Mouse (Mus musculus): ENCODE data around the gene Inpp1. TPM values are rescaled to one million over a fixed set of nuclear protein-coding genes. Genes with fewer than 3 reads are reported as not detected.

Gene Inpp1
- 39.8 TPM for polyA plus RNA-seq (2015; fragmentation: Illumina TruSeq; extraction: RNeasy Lipid Tissue Mini Kit (QIAGEN cat#74804); ENCODE audit: low read depth, low replicate concordance)

GRCm38 (mm10) chr1:52816910-52817812 is at the start of gene Inpp1:
Gene Inpp1, minus strand, starts transcription at chr1:52817688.

GRCm38 (mm10) chr1:52844782-52845665 is 27.5 kb upstream of the Inpp1 start, which contains the start of gene Hibch:
Gene Hibch, plus strand, starts transcription at chr1:52844929.

Other genes starting within 250 kb of the Inpp1 start
- gene Nemp2, start 187.0 kb downstream of the Inpp1 start, polyA plus RNA-seq (2015; fragmentation: Illumina TruSeq; extraction: RNeasy Lipid Tissue Mini Kit (QIAGEN cat#74804); ENCODE audit: low read depth, low replicate concordance), result 4.2 TPM
- gene Mfsd6, start 90.2 kb downstream of the Inpp1 start, polyA plus RNA-seq (2015; fragmentation: Illumina TruSeq; extraction: RNeasy Lipid Tissue Mini Kit (QIAGEN cat#74804); ENCODE audit: low read depth, low replicate concordance), result 52.8 TPM
- 32.1 TPM for gene Hibch, start 27.2 kb upstream of the Inpp1 start, polyA plus RNA-seq (2015; fragmentation: Illumina TruSeq; extraction: RNeasy Lipid Tissue Mini Kit (QIAGEN cat#74804); ENCODE audit: low read depth, low replicate concordance)
- 15.9 TPM for gene 1700019D03Rik, start 202.5 kb upstream of the Inpp1 start, polyA plus RNA-seq (2015; fragmentation: Illumina TruSeq; extraction: RNeasy Lipid Tissue Mini Kit (QIAGEN cat#74804); ENCODE audit: low read depth, low replicate concordance)
- gene Mstn, start 244.0 kb upstream of the Inpp1 start, polyA plus RNA-seq (2015; fragmentation: Illumina TruSeq; extraction: RNeasy Lipid Tissue Mini Kit (QIAGEN cat#74804); ENCODE audit: low read depth, low replicate concordance), result 0.27 TPM

All from brain, adult 10 weeks (tissue).